Mouse (Mus musculus): ENCODE data around the gene Pim3. TPM values are rescaled to one million over a fixed set of nuclear protein-coding genes. Genes with fewer than 3 reads are reported as not detected.

The Pim3 gene
- total RNA-seq, 2 experiments from 2014 or later, result 24.1 to 37.3 TPM

DNA sequence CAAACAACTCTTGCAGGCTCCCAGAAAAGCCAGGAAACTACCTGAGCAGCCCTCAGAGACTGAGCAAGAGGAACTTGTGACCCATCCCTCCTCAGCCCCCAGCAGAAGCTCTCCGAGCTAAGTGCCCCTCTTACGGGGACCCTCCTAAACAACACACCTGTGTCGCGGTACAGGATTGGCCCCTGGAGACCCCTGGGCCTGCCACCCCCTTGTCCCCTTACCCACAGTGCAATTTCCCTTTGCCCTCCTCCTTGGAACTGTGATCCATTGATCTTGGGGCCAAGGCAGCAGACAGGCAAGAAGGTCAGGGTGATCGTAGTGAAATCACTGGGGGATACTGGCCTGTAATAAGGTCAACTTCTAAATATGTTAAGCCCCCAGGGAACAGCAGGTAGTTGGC, 25.4 kb upstream of the Pim3 start:
- DNase-seq (ENCODE audit: low spot score), result no peak

DNA sequence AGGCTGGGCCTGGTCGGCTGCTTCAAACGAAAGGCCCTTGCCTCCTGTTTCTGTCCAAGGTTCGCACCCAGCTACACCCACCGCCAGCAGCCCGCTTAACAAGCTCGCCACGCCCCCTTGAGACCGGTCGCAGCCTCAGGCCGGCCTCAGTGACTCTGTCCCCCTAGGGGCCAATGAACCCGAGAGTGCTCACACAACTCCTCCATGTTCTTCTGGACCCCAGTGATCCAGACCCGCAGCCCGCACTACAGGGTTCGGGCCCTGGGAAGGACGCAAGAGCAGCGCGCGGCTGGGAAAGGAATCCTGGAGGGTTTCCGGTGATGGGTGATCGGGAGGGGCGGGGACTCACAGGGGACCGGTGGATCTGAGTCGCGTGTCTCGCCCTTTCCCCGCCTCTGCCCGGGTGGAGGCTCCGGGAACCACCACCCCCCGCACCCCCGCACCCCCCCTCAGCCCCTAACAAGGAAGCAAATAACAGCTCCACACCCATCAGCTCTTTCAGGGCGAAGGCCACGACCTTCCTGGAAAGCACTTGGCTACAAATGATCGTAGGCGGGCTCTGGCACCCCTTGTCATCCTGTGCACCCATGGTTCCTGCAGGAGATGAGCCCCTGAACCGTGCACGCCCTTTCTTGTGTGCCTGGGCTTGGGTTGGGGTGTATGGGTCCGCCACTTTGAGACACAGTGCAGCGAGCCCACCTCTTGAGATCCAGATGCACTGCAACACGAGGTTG, 24.6 kb upstream of the Pim3 start:
- peak; percentile 65 for DNase-seq (ENCODE audit: low spot score)

DNA sequence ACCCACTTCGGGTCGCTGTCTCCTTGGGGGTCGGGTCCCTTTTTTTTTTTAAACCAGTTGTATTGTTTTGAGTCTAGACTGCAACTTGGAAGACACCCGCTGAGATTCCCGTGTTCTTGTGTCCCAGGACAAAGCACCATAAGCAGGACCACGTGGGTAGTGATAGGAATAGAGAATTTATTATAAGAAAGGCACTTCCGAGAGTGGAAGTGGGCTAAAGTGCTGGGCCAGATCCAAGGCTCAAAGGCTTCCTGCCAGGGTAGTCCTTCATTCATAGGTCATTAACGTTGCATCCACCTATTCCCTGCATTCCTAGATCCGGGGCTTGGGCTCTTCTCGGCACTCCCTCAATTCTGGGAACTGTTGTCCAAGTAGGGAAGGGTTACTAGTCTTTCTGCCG, 24.0 kb upstream of the Pim3 start:
- no peak for DNase-seq (ENCODE audit: low spot score)

DNA sequence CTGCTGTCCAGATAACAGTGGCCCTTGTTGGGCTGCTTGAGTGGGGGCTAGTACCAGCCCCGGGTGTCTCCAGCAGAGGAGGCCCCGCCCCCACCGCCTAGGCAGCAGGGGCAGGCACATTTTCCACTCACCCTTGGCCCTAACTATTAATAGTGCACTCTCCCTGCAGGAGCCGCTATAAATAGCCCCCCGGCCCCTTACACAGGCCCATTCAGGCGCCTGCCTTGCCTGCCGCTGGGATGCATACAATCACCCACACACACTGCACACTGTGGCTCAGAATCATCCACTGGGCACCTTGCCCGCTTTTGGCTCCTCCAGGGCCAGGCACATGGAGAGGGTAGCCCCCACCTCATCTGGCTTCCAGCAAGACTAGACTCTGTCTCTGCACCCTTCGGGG, 22.7 kb upstream of the Pim3 start:
- peak; percentile 83 for DNase-seq (ENCODE audit: low spot score)

DNA sequence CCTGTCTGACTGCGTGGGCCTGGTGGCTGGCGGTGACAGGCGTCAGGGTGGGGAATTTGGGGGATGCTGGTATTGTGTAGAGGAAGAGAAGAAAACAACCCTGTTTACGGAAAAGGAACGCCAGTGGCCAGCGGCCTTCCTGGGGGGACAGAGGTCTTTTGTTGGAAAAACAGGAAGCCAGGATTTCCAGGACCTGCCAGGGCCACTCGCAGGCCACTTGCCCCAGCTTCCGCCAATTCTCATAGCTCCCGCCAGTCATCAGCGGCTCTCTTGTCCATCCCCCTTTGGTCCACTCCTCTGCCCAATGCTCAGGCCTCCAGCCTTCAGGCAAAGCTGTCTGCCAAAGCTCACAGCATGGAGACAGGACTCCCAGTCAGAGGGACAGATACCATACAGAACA, 21.9 kb upstream of the Pim3 start:
- peak; percentile 45 for DNase-seq (ENCODE audit: low spot score)

DNA sequence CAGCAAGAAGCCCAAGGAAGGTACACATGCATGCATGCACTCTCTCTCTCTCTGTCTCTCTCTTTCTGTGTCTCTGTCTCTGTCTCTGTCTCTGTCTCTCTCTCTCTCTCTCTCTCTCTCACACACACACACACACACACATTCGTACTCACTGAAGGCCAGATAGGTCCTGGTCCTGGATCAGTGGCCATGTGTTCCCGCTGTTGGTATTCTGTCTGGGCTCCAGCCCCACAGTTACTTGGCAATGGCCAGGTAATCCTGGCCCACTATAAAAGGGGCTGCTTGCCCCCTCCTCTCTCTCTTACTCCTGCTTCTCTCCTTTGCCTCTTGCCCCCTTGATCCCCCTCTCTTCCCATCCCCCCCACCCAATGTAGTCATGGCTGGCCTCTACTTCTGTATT, 20.8 kb upstream of the Pim3 start:
- no peak for DNase-seq (ENCODE audit: low spot score)

DNA sequence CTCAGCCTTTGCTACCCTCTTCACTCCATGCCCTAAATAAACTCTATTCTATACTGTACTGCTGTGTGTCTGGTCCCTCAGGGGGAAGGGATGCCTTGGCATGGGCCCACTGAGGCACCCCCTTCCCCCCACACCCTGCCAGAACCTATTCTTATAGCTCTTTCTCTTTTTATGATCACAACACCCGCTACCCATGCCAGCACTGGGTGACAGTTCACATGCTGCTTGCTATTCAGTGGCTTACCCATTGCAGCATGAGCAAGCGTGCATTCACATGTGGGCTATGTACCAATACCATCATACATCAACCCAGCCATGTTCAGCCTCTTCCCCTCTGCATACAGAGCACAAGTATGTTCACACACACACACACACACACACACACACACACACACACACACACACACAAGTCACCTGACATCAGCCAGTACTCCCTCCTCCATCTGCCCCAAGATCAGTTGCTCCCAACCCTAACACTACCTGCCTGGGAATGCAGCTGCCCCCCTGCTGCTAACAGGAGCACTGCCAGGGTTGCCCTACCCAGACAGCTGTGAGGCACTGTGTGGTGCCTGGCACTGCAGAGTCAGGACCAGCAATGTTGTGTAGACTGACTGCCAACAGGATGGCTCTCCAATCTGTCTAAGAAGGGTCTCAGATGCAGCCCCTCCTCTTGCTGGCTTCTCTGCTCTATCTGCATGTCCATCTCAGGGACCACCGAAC, 20.2 kb upstream of the Pim3 start:
- no peak for DNase-seq (ENCODE audit: low spot score)

DNA sequence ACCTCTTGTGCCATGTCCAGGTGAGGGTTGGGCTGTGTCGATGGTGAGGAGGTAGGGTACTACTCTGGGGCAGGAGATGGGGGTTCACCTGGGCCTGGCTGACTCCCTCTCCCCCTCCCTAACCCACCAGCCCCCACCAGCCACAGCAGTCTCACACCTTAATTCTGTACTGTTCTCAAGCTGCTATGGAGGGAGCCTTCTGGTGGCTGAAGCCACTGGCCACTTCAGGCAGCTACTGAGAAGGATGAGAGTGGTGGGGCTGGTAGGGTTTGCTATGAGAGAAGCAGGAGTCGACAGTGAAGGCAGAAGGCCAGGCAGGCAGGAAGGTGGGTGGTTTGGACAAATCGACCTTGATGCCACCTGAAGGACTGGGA, 19.7 kb upstream of the Pim3 start:
- no peak for DNase-seq (ENCODE audit: low spot score)

DNA sequence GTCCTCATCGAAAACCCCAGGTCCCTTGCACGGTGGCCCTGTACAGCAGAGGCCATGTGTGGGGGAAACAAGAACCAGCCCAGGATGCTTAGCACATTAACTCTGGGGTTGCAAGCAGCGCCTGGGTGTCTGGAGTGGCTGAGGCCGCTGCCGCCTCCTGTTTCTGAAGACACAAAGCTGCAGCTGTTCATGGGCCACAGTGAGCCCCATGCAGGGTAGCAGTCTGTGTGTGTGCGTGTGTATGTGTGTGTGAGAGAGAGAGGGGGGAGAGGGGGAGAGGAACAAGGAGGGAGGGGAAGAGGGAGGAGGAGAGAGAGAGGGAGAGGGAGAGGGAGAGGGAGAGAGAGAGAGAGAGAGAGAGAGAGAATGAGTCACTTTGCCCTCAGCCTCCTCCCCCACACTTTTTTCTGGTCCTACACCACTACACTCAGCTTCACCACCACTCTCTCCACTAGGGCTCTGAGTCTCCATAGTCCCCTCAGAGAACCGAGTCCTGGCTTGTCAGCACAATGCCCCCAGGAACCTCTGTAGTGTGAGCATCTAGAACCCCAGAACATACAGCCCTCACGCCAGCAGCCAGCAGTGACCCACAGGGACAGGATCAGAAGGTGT, 18.4 kb upstream of the Pim3 start:
- DNase-seq (ENCODE audit: low spot score), result no peak

DNA sequence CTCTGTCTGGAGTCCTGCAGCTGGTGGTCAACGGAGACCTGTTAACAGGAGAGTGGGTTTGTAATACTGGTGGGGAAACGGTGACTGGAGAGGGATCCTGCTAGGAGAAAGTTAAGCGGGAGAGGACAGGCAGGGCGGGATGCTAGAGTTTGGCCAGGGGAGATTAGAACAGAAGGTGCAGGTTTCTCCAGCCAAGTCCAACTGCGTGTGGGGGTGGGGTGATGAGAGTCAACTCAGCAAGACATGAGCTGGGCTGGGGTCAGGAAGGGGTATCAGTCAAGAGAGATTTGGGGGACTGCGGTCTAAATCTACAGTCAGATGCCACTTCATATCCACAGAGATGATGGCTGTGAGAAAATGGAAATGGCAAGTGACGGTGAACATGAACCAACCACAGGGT, 17.0 kb upstream of the Pim3 start:
- DNase-seq (ENCODE audit: low spot score), result no peak

DNA sequence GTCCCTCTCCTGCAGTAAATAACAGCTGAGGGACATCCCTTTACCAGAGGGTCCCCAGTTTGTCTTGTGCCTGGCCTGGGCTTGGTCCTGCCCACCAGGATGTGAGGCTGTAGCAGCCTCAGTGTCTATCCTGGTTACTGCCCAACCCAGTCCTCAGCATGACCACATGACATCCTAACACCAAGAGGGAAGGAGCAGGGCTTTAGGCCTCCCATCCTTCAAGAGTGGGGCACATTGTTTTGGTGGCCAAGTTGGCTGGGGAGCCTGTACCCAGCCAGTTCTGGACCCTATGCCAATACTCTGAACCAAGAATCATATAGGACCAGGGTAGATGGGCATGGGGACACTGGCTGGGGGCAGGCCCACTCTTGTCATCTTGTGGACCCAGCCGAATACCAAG, 13.3 kb upstream of the Pim3 start:
- no peak for DNase-seq (ENCODE audit: low spot score)

DNA sequence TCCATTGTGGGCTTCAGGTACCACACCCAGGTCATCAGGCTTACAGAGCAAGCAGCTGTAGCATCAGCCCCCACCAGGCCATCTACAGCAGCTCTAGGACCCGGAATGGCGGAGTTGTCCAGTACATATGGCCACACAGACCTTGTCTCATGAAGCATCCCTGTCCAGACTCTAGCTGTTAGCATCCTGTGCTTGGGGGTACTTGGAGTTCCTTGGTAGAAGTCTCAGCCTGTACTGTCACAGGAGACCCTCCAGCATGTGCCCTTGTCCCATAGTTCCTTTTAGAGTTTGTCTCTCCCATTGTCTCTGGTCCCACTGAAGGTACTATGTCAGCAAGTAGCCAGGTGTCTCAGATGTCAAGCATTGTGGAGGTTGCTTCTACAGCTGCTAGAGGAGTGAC, 12.4 kb upstream of the Pim3 start:
- DNase-seq (ENCODE audit: low spot score), result no peak

DNA sequence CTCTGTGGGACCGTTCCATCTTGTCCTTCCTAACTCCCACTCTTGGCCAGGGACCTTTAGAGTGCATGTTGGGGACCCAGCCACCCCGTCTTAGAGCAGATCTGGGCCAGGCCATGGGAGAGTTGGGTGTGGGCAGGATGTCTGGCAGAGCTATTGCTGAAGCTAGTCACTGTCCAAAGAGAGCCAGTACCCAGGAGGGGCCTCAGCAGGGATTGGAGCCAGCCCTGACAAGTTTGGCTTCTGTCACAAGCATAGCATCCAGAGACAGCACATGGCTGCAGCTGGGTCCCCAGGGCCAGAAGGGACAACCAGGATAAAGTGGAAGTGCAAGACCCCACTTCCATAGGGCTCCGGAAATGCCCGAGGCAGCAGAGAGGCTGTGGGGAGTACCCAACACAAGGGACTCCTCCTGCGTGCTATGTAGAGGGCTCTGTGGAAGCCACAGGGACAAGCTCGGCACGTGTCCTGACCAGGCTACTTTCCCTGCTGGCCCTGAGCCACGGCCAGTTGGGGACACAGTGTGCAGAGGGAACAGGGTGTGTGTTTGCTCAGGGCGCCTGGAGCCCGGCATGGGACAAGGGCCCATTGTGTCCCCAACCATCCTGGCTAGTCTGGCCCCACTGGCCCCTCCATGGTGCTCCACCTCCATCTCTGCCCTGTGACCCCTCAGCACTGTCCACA, 11.7 kb upstream of the Pim3 start:
- DNase-seq (ENCODE audit: low spot score), result peak; percentile 94

DNA sequence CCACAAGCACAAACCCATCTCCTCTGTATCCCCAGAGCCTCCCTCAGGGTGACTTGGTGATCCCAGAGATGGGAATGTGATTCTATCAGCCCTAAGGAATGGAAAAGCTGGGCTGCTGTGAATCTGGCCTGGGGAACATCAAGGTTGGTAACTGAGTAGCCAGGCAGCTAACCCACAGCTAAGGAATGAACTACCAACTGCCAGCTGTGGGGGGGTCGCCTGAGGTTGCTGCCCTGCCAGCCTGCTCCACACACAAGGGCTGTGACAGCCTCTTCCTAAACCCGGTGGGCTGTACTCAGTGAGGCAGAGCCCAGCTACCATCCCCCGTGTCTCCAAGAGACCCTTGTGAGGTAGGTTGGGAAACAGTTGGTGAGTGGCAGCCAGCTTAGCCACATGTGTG, 10.9 kb upstream of the Pim3 start:
- no peak for DNase-seq (ENCODE audit: low spot score)

DNA sequence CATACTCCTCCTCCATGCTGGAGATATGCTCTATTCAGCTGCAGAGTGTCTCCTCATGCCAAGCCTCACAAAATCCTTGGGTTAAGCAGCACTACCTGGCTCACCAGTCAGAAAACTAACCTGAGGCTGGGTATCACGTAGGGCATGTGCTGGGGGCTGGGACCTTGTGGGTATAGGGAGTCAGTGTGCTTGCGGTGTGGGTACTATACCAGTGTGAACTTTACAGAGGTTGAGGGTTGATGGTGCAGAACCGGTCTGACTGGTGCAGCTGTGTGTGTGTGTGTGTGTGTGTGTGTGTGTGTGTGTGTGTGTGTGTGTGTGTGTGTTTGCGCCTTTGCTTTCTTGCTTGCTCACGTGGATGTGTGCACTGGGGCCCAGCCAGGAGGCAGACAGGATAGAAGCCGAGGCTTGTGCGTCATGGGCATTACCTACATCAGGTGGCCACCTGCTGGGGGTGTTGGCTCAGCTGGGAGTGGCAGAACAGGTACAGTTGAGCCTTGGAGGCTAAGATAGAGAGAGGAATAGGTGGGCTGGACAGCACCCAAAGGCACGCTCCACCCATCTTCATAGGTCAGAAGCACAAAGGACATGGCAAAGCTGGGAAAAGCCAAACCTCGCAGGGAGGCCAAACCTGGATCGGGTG, 10.4 kb upstream of the Pim3 start:
- no peak for DNase-seq (ENCODE audit: low spot score)

DNA sequence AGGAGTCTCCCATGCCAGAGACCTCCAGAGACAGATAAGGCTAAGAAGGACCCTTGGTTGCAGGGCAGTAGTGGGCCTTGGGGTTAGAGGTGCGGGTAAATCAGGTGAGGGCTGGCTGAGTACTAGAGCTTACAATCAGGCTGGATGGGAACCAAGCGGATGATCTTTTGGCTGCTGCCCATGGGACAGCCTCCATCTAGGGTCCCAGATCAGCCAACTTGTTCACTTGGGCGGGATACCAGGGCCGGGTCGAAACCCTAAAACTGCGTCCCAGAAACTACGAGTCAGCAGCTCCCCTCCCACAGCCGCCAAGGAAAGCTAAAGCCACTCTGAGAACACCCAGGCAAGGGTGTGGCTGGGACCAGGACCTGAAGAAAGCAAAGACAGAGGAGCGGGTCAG, 8.9 kb upstream of the Pim3 start:
- DNase-seq (ENCODE audit: low spot score), result no peak

DNA sequence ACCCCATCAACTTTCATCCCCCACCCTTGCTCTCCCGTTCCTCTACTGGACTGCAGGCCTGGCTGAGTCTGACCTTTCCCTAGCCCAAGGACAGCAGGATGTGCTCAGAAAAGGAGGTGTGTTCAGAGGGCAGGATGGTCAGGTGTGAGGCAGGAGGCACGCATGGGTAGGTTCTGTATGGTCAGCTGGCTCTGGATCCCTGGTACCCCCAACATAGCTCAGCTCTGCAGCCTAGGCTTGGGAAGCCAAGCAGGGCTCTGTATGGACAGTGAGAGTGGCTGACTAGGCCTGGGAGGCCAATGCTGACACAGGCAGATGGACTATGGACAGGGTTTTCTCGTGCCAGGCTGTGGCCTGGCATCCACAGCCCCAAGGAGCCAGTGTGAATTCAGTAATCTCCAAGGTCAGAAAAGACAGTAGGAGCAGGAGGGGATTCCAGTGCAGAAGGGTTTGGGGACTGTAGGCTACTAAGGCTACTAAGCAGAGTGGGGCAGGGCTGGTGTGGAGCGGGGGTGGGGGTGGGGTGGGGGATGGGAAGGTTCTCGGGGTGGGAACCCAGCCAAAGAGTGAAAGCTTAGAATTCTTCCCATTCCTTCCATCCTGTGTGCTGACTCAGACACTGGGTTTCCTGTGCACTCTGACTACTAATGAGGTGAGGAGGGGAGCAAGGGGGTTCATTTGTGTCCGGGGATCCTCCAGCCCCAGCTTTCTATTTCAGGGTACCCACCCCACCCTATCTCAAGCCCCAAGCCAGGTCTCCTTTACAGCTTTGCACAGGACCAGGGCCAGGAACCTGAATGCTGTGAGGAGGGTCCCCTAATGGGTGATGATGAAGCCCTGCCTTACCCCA, 7.6 kb upstream of the Pim3 start:
- no peak for DNase-seq (ENCODE audit: low spot score)

DNA sequence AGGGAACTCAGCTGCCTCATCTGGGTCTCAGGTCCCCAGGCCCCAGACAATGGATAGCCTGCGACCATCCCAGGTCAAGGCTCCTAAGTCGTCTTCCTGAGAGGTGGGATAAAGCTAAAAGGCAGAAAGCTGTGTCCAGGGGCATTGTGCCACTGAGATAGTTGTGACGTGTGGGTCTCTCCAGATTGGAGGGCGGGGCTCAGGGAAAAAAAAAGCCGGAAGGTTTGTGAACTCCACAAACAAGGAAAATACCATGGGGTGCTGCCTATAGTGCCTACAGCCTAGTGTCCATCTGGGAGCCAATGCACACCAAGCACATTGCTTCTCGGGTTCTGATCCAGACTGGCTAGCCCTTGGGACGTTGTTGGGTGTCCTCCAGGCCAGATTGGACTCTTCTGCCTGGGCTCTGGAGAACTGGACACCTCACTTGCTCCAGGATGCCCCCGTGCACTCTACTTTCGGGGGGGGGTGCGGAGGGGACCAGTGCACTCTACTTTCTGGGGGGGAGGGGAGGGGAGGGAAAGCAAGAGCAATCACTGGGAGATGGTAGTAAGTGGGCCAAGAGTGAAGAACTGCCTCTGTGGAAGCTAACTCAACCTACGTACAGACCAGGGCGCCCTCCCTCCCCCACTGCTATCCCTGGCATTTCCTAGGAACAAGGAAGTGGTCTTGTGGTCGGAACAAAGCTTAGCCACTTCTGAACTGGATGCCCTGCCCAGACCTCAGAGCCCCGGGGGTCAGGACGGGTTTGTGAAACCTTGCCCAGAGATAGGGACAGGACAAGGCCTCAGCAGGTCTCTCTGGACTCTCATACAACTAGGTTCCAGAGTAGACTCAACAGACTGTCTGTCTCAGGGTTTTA, 6.8 kb upstream of the Pim3 start:
- no peak for DNase-seq (ENCODE audit: low spot score)

DNA sequence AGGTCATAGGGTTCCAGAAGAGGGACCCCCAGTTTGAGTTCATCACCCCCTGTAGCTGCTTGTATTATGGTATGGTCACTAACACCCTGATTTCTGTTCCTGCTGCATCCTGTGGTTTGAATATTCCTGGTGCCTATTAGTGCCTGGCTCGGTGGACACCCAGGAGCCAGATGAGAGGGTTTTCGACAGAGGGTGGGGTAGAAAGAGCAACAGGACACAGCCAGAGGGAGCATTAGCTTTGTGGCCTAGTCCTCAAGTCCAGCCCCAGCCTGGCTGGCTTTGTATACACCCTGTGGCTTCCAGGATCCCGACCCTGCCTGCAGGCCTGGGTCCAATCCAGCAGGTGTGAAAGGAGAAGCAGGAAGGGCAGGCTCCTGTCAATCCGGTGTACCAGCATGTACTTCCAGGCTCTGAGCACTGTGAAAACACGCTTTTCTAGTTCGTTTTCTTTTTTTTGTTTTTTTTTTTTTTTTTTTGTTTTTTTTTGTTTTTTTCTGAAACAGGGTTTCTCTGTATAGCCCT, 6.0 kb upstream of the Pim3 start:
- no peak for DNase-seq (ENCODE audit: low spot score)

DNA sequence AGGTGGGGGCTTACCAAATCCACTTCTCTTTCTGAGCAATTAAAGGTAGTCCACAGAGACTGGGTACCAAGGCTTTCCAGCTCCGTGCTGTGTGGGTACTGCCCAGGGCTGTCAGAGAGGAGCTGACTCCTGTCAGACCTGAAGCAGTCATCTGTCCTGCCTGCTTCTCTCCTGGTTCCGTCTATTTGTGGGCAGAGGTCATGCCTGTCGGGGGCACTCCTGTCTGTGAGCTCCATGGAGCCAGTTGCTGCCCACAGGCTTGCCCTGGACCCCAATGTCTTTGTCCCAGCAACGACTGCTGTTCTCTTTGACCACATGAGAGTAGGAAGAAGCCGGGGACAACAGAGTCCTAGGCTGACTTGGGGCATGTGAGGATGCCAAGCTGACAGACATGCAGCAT, 5.4 kb upstream of the Pim3 start:
- DNase-seq (ENCODE audit: low spot score), result no peak

Data from gastrocnemius, adult 18-20 months (tissue).